Mouse (Mus musculus): ENCODE data around the gene Enpp4. TPM values are rescaled to one million over a fixed set of nuclear protein-coding genes. Genes with fewer than 3 reads are reported as not detected.

The Enpp4 gene
- polyA plus RNA-seq, 1 experiment = 1.8 TPM

DNA sequence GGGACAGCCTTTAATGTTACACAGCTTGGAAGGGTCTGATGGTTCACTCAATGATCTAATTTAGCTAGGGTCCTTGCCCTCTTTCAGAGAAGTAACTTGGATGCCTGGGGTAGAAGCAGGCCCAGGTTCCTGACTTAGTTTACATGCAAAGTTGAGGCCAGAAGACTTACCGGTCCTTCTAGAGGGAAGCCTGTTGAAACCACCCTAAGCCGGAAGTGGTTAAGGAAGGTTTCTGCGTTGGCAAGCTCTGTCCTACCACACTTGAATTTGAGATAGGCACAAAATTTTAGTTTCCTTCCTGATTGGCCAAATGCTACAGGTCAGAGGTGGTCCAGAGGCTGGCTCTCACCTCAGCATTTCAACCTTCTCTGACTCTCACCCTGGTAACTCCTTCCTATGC is 17.4 kb downstream of the Enpp4 start:
- H3K4me3 ChIP-seq (ENCODE audit: low read depth, low read length) = no peak overlapping the region
- no peaks in the 10 kb centered on the region for H3K27me3 ChIP-seq (ENCODE audit: control insufficient read depth, insufficient read depth, low read length, poor library complexity, severe bottlenecking)
- H3K36me3 ChIP-seq (ENCODE audit: control insufficient read depth, insufficient read depth, low read length, poor library complexity, severe bottlenecking) = no peaks in the 10 kb centered on the region
- H3K4me1 ChIP-seq (ENCODE audit: control insufficient read depth, insufficient read depth, low read length) = no peaks in the 10 kb centered on the region
- H3K9ac ChIP-seq (ENCODE audit: low read depth, poor library complexity, severe bottlenecking) = no peak overlapping the region
- no peak overlapping the region for H3K27ac ChIP-seq (ENCODE audit: insufficient read depth, low read length)
- TF ChIP-seq POLR2A (IDR thresholded peaks at IDR 0.05; ENCODE audit: insufficient read depth, low read length) (no peak), CTCF (IDR thresholded peaks at IDR 0.05; ENCODE audit: low read depth, low read length) (no peak), EP300 (IDR thresholded peaks at IDR 0.05; ENCODE audit: insufficient read depth, low read depth, low read length) (no peak)
- H3K9me3 ChIP-seq (replicated peaks; ENCODE audit: control insufficient read depth, insufficient read depth, low read length, poor library complexity, severe bottlenecking) = no peaks in the 10 kb centered on the region

DNA sequence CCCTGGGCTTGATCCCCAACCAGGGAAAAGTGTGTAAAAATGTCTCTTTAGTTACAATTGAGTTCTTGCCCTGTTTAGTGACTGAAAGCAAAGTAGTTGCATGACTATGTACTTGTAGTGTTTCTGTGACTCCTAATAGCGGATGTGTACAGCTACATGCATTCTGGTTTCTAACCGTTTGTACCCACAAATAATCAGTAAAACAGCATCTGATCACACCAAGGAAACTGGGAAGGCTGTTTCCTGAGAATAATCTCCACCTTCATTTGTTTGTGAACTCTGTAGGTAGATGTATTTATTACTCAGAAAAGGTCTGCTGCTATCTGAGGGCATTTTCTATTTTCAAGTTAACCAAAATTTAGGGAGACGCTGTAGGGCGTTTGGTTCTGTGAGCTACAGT is 22.5 kb downstream of the Enpp4 start:
- Histone ChIP-seq H3K27me3 (ENCODE audit: control insufficient read depth, insufficient read depth, low read length, poor library complexity, severe bottlenecking) (no peaks in the 10 kb centered on the region), H3K9ac (ENCODE audit: low read depth, poor library complexity, severe bottlenecking) (no peak overlapping the region), H3K9me3 (replicated peaks; ENCODE audit: control insufficient read depth, insufficient read depth, low read length, poor library complexity, severe bottlenecking) (no peaks in the 10 kb centered on the region), H3K36me3 (ENCODE audit: control insufficient read depth, insufficient read depth, low read length, poor library complexity, severe bottlenecking) (no peaks in the 10 kb centered on the region), H3K27ac (ENCODE audit: insufficient read depth, low read length) (no peak overlapping the region), H3K4me3 (ENCODE audit: low read depth, low read length) (no peak overlapping the region), H3K4me1 (ENCODE audit: control insufficient read depth, insufficient read depth, low read length) (no peaks in the 10 kb centered on the region)
- TF ChIP-seq EP300 (IDR thresholded peaks at IDR 0.05; ENCODE audit: insufficient read depth, low read depth, low read length) (no peak), CTCF (IDR thresholded peaks at IDR 0.05; ENCODE audit: low read depth, low read length) (no peak), POLR2A (IDR thresholded peaks at IDR 0.05; ENCODE audit: insufficient read depth, low read length) (no peak)

DNA sequence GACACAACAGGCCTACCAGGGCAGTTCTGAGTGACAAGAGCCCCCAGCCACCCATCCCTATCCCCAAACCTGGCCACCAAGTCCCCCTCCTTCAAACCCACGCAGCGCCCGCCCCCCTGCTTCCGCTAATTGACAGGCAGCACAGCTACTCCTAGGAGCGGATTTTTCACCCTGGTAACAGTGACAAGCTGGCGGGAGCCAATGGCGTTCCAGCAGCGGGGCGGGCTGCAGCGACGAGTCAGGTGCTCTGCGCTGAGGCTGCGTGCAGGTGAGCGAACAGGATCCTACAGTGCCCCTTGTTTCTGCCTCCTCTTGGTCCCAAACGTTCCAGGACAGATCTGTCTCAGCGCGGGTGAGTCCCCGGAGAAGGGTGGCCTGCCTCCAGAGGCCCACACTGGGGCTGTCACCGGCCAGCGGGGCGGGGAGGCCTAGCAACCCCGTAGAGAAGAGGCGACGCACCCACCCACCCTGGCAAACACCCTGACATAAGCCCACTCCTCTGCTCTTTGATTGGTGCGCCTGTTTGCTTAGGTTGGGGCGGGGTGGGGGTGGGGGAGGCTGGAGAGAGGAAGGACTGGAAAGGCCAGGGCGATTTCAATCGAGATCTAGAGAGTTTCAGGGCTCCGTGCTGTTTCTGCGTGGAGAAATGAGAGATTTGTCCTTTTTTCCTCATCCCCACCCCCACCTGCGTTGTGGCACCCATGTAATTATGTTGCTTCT is 26.8 kb downstream of the Enpp4 start, which contains the start of gene Enpp5:
Enpp5 (plus strand) TSS at position 183 of the 720 bp plus-strand sequence.
- Histone ChIP-seq H3K36me3 (ENCODE audit: control insufficient read depth, insufficient read depth, low read length, poor library complexity, severe bottlenecking) (no peaks in the 10 kb centered on the region), H3K27ac (ENCODE audit: insufficient read depth, low read length) (no peak within 1 kb of the TSS), H3K27me3 (ENCODE audit: control insufficient read depth, insufficient read depth, low read length, poor library complexity, severe bottlenecking) (no peaks in the 10 kb centered on the region), H3K9ac (ENCODE audit: low read depth, poor library complexity, severe bottlenecking) (peak within 1 kb of the TSS; percentile 11; the same call in 1 of the 2 replicates), H3K4me3 (ENCODE audit: low read depth, low read length) (peak within 1 kb of the TSS; percentile 85), H3K9me3 (replicated peaks; ENCODE audit: control insufficient read depth, insufficient read depth, low read length, poor library complexity, severe bottlenecking) (no peaks in the 10 kb centered on the region), H3K4me1 (ENCODE audit: control insufficient read depth, insufficient read depth, low read length) (no peaks in the 10 kb centered on the region)
- TF ChIP-seq EP300 (IDR thresholded peaks at IDR 0.05; ENCODE audit: insufficient read depth, low read depth, low read length) (no peak), CTCF (IDR thresholded peaks at IDR 0.05; ENCODE audit: low read depth, low read length) (no peak), POLR2A (IDR thresholded peaks at IDR 0.05; ENCODE audit: insufficient read depth, low read length) (no peak)

DNA sequence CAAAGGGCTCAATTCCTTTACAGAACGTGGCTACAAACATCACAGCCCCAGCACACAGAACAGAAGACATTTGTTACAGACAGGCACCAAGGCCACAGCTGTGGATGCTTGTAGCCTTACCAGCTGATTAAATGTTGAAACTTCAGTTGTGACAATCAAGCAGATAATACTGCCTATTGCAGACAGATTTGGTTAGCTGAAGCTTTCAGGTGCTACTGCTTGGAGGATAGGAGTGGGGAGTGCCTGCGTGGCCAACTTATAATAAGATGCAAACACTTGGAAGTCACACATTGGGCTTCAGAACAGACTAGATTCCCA is 27.8 kb downstream of the Enpp4 start:
- no peaks in the 10 kb centered on the region for H3K27me3 ChIP-seq (ENCODE audit: control insufficient read depth, insufficient read depth, low read length, poor library complexity, severe bottlenecking)
- no peak overlapping the region for H3K4me3 ChIP-seq (ENCODE audit: low read depth, low read length)
- no peaks in the 10 kb centered on the region for H3K4me1 ChIP-seq (ENCODE audit: control insufficient read depth, insufficient read depth, low read length)
- H3K27ac ChIP-seq (ENCODE audit: insufficient read depth, low read length) = no peak overlapping the region
- H3K9ac ChIP-seq (ENCODE audit: low read depth, poor library complexity, severe bottlenecking) = no peak overlapping the region
- no peak for TF ChIP-seq EP300 (IDR thresholded peaks at IDR 0.05; ENCODE audit: insufficient read depth, low read depth, low read length)
- no peak for TF ChIP-seq POLR2A (IDR thresholded peaks at IDR 0.05; ENCODE audit: insufficient read depth, low read length)
- TF ChIP-seq CTCF (IDR thresholded peaks at IDR 0.05; ENCODE audit: low read depth, low read length) = no peak
- no peaks in the 10 kb centered on the region for H3K9me3 ChIP-seq (replicated peaks; ENCODE audit: control insufficient read depth, insufficient read depth, low read length, poor library complexity, severe bottlenecking)
- no peaks in the 10 kb centered on the region for H3K36me3 ChIP-seq (ENCODE audit: control insufficient read depth, insufficient read depth, low read length, poor library complexity, severe bottlenecking)

DNA sequence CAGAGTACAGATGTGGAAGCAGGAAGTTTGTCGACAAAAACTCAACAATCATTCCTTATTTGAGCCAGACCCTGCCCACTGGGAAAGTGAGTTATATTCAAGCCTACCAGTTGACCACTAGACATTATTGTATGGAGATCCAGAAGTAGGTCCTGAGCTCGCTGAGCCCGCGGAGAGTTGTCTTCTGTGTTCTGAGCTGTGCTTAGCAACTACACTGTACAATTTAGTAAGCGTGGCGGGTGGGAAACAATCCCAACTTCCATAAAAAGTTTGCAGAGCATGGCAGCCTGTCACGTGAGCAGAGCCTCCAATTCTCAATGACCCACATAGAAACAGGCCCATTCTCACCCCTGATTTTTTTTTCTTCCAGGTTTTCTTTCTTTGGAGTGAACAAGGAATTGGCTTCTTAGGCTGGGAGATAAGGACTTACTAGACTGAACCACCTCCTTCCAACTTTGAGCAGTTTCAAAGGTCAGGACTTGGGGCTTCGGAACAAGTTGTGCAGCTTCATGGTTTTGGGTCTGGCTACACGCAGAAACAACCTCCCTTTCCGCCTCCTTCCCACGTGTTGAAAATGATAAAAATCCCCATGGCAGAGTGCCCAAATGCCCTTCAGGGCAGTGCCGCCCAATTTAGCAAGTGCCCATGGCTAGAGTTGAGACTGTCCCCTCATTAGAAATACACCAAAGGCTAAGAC is 28.3 kb downstream of the Enpp4 start:
- Histone ChIP-seq H3K27me3 (ENCODE audit: control insufficient read depth, insufficient read depth, low read length, poor library complexity, severe bottlenecking) (no peaks in the 10 kb centered on the region), H3K9ac (ENCODE audit: low read depth, poor library complexity, severe bottlenecking) (no peak overlapping the region), H3K27ac (ENCODE audit: insufficient read depth, low read length) (no peak overlapping the region), H3K9me3 (replicated peaks; ENCODE audit: control insufficient read depth, insufficient read depth, low read length, poor library complexity, severe bottlenecking) (no peaks in the 10 kb centered on the region), H3K4me1 (ENCODE audit: control insufficient read depth, insufficient read depth, low read length) (no peaks in the 10 kb centered on the region), H3K4me3 (ENCODE audit: low read depth, low read length) (no peak overlapping the region), H3K36me3 (ENCODE audit: control insufficient read depth, insufficient read depth, low read length, poor library complexity, severe bottlenecking) (no peaks in the 10 kb centered on the region)
- TF ChIP-seq CTCF (IDR thresholded peaks at IDR 0.05; ENCODE audit: low read depth, low read length) = no peak

DNA sequence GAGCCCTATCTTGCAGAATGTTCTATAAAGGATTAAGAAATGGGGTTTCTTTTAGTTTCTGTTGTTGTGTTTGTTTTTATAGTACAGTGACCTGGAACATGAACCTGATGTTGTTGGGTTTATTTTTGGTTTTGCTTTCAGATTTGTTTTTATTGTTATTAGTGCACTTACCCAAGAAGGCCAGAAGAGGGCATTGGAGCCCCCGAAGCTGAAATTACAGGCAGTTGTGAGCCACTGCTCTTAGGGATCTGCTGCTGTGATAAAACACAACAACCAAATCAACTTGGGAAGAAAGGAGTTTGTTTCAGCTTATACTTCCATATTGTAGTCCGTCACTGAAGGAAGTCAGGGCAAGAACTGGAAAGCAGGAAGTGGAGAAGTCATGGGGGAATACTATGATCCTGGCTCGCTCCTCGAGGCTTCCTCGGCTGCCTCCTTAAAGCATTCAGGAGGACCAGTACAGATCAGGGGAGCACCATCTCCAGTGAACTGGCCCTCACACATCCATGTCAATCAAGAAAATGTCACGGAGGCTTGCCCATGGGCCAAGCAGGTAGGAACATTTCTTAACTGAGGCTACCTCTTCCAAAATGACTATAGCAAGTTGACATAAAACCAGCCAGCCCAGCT is 29.4 kb downstream of the Enpp4 start:
- no peaks in the 10 kb centered on the region for H3K36me3 ChIP-seq (ENCODE audit: control insufficient read depth, insufficient read depth, low read length, poor library complexity, severe bottlenecking)
- no peaks in the 10 kb centered on the region for H3K4me1 ChIP-seq (ENCODE audit: control insufficient read depth, insufficient read depth, low read length)
- H3K9ac ChIP-seq (ENCODE audit: low read depth, poor library complexity, severe bottlenecking) = no peak overlapping the region
- no peak overlapping the region for H3K27ac ChIP-seq (ENCODE audit: insufficient read depth, low read length)
- no peaks in the 10 kb centered on the region; the same call in 1 of the 2 replicates for H3K9me3 ChIP-seq (replicated peaks; ENCODE audit: control insufficient read depth, insufficient read depth, low read length, poor library complexity, severe bottlenecking)
- no peak overlapping the region for H3K4me3 ChIP-seq (ENCODE audit: low read depth, low read length)
- TF ChIP-seq CTCF (IDR thresholded peaks at IDR 0.05; ENCODE audit: low read depth, low read length) = peak; percentile 33
- no peak for TF ChIP-seq POLR2A (IDR thresholded peaks at IDR 0.05; ENCODE audit: insufficient read depth, low read length)
- no peak for TF ChIP-seq EP300 (IDR thresholded peaks at IDR 0.05; ENCODE audit: insufficient read depth, low read depth, low read length)
- no peaks in the 10 kb centered on the region for H3K27me3 ChIP-seq (ENCODE audit: control insufficient read depth, insufficient read depth, low read length, poor library complexity, severe bottlenecking)

All from ES-Bruce4 (cell line).